Mouse (Mus musculus): ENCODE measurements at regions not wholly inside any gene's neighbourhood (a gene's known extent, or its start where the extent isn't known, plus 50 kb on each side); places are given as distances from the start of the nearest gene placed in this dataset.

- DNase-seq (ENCODE audit: low spot score in 2 of 2), result no peak
These were observed 694.1 kb upstream of the Gm21833 start for GRCm38 (mm10) chr16:82133955-82134665.

DNA sequence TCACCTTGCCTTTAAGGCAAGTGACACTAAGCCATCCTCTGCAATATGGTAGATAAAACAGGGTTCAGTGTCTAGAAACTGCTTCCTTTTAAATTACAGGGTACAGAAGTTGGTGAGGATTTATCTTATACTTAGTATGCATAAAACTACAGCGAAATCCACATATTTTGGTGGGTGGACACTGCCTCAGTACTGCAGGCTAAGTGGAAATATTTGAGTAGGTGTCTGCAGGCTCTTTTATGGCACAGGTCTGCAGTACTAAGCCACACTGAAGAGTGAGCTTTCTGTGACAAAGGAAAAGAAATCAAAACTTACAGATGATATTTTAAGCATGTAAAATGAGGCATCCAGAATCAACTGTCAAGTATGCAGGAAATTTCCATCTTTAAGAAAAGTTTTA is 692.9 kb upstream of the Gm21833 start:
- DNase-seq (ENCODE audit: low spot score in 2 of 2), result peak in 1 of 2 experiments; percentile 6

GRCm38 (mm10) chr16:82182797-82183196 is 645.4 kb upstream of the Gm21833 start:
- no peak for DNase-seq (ENCODE audit: low spot score in 2 of 2)

DNA sequence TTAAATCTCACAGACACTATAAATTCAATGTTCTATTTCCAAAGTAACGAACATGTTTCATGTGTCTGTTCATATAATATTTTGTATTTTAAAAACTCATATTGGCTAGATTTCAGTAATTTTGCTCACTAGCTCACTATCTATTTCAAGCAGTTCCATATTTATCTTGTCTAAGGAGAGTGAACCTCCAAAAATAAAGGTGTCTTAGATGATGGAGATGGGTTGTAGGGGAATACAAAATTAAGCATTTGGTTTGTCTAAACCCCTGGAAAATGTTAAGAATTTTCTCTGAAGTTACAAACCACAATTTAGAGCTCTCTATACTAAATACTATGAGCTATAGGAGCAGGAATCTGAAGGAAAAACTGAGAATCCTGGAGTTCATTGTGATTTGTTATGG is 595.3 kb upstream of the Gm21833 start:
- DNase-seq (ENCODE audit: low spot score in 2 of 2), result no peak

DNA sequence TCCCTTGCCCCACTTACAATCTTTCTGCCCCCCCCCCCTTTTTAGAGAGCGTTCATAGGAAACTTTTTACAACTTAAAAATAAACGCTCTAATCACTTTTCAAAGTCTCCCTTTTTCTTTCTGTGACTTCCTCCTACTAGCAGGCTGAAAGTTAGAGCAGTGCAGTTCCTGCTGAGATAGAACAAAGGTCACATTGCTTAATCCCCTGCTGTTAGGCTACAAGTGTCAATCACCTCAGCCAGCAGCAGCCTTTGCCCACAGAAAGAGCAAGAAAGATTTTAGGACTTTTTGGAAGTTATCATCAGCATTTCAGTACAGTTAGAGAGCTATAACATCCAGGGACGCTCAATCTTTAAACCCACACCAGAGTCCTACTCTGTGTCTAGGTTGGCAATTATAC is 584.3 kb upstream of the Gm21833 start:
- no peak for DNase-seq (ENCODE audit: low spot score in 2 of 2)

All from left cerebral cortex, adult 8-10 months (tissue).